Mouse (Mus musculus): ENCODE measurements around the gene Stpg3. TPM values are rescaled to one million over a fixed set of nuclear protein-coding genes. Genes with fewer than 3 reads are reported as not detected.

Stpg3 gene
- polyA plus RNA-seq, 1 experiment, result 0.12 TPM

- DNase-seq, result no peak
- peaks cover 11% of the 10 kb centered on the region for H3K4me1 ChIP-seq (replicated peaks; ENCODE audit: control insufficient read depth, insufficient read depth, low read length)
- no peak overlapping the region for H3K4me3 ChIP-seq (ENCODE audit: control insufficient read depth, insufficient read depth, low read length)
- WGBS, result 98% methylated on average over 4 of the region's 4 CpGs
- TF ChIP-seq CTCF (IDR thresholded peaks at IDR 0.05; ENCODE audit: borderline replicate concordance, control insufficient read depth, extremely low read depth, insufficient read depth, low read length, poor library complexity), result no peak
- no peak for TF ChIP-seq POLR2A (IDR thresholded peaks at IDR 0.05; ENCODE audit: control insufficient read depth, extremely low read depth, insufficient read depth, low read length, poor library complexity)
- H3K27ac ChIP-seq (ENCODE audit: control insufficient read depth, insufficient read depth, low read length), result no peak overlapping the region
- no peaks in the 10 kb centered on the region for H3K36me3 ChIP-seq (ENCODE audit: control insufficient read depth, insufficient read depth, low read length)
- no peaks in the 10 kb centered on the region for H3K27me3 ChIP-seq (ENCODE audit: control insufficient read depth, insufficient read depth, low read length)
Observed at GRCm38 (mm10) chr2:25173821-25174220, 40.6 kb downstream of the Stpg3 start.

GRCm38 (mm10) chr2:25172629-25173028, 41.8 kb downstream of the Stpg3 start:
- peaks cover 16% of the 10 kb centered on the region for H3K4me1 ChIP-seq (replicated peaks; ENCODE audit: control insufficient read depth, insufficient read depth, low read length)
- no peaks in the 10 kb centered on the region for H3K36me3 ChIP-seq (ENCODE audit: control insufficient read depth, insufficient read depth, low read length)
- no peak overlapping the region for H3K4me3 ChIP-seq (ENCODE audit: control insufficient read depth, insufficient read depth, low read length)
- no peak for DNase-seq
- WGBS, result 57% methylated on average over 8 of the region's 8 CpGs
- TF ChIP-seq CTCF (IDR thresholded peaks at IDR 0.05; ENCODE audit: borderline replicate concordance, control insufficient read depth, extremely low read depth, insufficient read depth, low read length, poor library complexity), result no peak
- no peak for TF ChIP-seq POLR2A (IDR thresholded peaks at IDR 0.05; ENCODE audit: control insufficient read depth, extremely low read depth, insufficient read depth, low read length, poor library complexity)
- no peaks in the 10 kb centered on the region for H3K27me3 ChIP-seq (ENCODE audit: control insufficient read depth, insufficient read depth, low read length)
- no peak overlapping the region for H3K27ac ChIP-seq (ENCODE audit: control insufficient read depth, insufficient read depth, low read length)

- H3K4me1 ChIP-seq (replicated peaks; ENCODE audit: control insufficient read depth, insufficient read depth, low read length), result peaks cover 24% of the 10 kb centered on the region
- WGBS, result 87% methylated on average over 1 of the region's 1 CpGs
- DNase-seq, result no peak
Observed at GRCm38 (mm10) chr2:25171769-25172153, 42.7 kb downstream of the Stpg3 start.

GRCm38 (mm10) chr2:25171101-25171768, 43.2 kb downstream of the Stpg3 start:
- Histone ChIP-seq H3K36me3 (ENCODE audit: control insufficient read depth, insufficient read depth, low read length) (no peaks in the 10 kb centered on the region), H3K4me1 (replicated peaks; ENCODE audit: control insufficient read depth, insufficient read depth, low read length) (peaks cover 24% of the 10 kb centered on the region), H3K27me3 (ENCODE audit: control insufficient read depth, insufficient read depth, low read length) (no peaks in the 10 kb centered on the region), H3K4me3 (ENCODE audit: control insufficient read depth, insufficient read depth, low read length) (no peak overlapping the region), H3K27ac (ENCODE audit: control insufficient read depth, insufficient read depth, low read length) (no peak overlapping the region)
- WGBS, result 96% methylated on average over 6 of the region's 6 CpGs
- DNase-seq, result no peak
- TF ChIP-seq CTCF (IDR thresholded peaks at IDR 0.05; ENCODE audit: borderline replicate concordance, control insufficient read depth, extremely low read depth, insufficient read depth, low read length, poor library complexity) (no peak), POLR2A (IDR thresholded peaks at IDR 0.05; ENCODE audit: control insufficient read depth, extremely low read depth, insufficient read depth, low read length, poor library complexity) (no peak)

More at GRCm38 (mm10) chr2:25171769-25172153, 42.7 kb downstream of the Stpg3 start:
- TF ChIP-seq CTCF (IDR thresholded peaks at IDR 0.05; ENCODE audit: borderline replicate concordance, control insufficient read depth, extremely low read depth, insufficient read depth, low read length, poor library complexity) (no peak), POLR2A (IDR thresholded peaks at IDR 0.05; ENCODE audit: control insufficient read depth, extremely low read depth, insufficient read depth, low read length, poor library complexity) (no peak)
- H3K36me3 ChIP-seq (ENCODE audit: control insufficient read depth, insufficient read depth, low read length), result no peaks in the 10 kb centered on the region
- H3K27me3 ChIP-seq (ENCODE audit: control insufficient read depth, insufficient read depth, low read length), result no peaks in the 10 kb centered on the region
- no peak overlapping the region for H3K27ac ChIP-seq (ENCODE audit: control insufficient read depth, insufficient read depth, low read length)
- no peak overlapping the region for H3K4me3 ChIP-seq (ENCODE audit: control insufficient read depth, insufficient read depth, low read length)

- no peaks in the 10 kb centered on the region for H3K27me3 ChIP-seq (ENCODE audit: control insufficient read depth, insufficient read depth, low read length)
- no peak for DNase-seq
- no peaks in the 10 kb centered on the region for H3K36me3 ChIP-seq (ENCODE audit: control insufficient read depth, insufficient read depth, low read length)
- peaks cover 24% of the 10 kb centered on the region for H3K4me1 ChIP-seq (replicated peaks; ENCODE audit: control insufficient read depth, insufficient read depth, low read length)
- TF ChIP-seq POLR2A (IDR thresholded peaks at IDR 0.05; ENCODE audit: control insufficient read depth, extremely low read depth, insufficient read depth, low read length, poor library complexity) (no peak), CTCF (IDR thresholded peaks at IDR 0.05; ENCODE audit: borderline replicate concordance, control insufficient read depth, extremely low read depth, insufficient read depth, low read length, poor library complexity) (no peak)
- no peak overlapping the region for H3K27ac ChIP-seq (ENCODE audit: control insufficient read depth, insufficient read depth, low read length)
- 60% methylated on average over 10 of the region's 10 CpGs for WGBS
- H3K4me3 ChIP-seq (ENCODE audit: control insufficient read depth, insufficient read depth, low read length), result no peak overlapping the region
Observed at GRCm38 (mm10) chr2:25170326-25171100, 43.9 kb downstream of the Stpg3 start.

GRCm38 (mm10) chr2:25169778-25170177, 44.7 kb downstream of the Stpg3 start:
- Histone ChIP-seq H3K27me3 (ENCODE audit: control insufficient read depth, insufficient read depth, low read length) (no peaks in the 10 kb centered on the region), H3K4me1 (replicated peaks; ENCODE audit: control insufficient read depth, insufficient read depth, low read length) (peaks cover 24% of the 10 kb centered on the region), H3K36me3 (ENCODE audit: control insufficient read depth, insufficient read depth, low read length) (no peaks in the 10 kb centered on the region), H3K4me3 (ENCODE audit: control insufficient read depth, insufficient read depth, low read length) (no peak overlapping the region), H3K27ac (ENCODE audit: control insufficient read depth, insufficient read depth, low read length) (no peak overlapping the region)
- WGBS, result 86% methylated on average over 5 of the region's 5 CpGs
- TF ChIP-seq CTCF (IDR thresholded peaks at IDR 0.05; ENCODE audit: borderline replicate concordance, control insufficient read depth, extremely low read depth, insufficient read depth, low read length, poor library complexity) (no peak), POLR2A (IDR thresholded peaks at IDR 0.05; ENCODE audit: control insufficient read depth, extremely low read depth, insufficient read depth, low read length, poor library complexity) (no peak)
- DNase-seq, result no peak

All from thymus, adult 2 months (tissue).